Mouse (Mus musculus): ENCODE data around the gene Aldh1l1. TPM values are rescaled to one million over a fixed set of nuclear protein-coding genes. Genes with fewer than 3 reads are reported as not detected.

Gene Aldh1l1
- total RNA-seq, 2 experiments from 2014 or later = 40.1 to 43.6 TPM

DNA sequence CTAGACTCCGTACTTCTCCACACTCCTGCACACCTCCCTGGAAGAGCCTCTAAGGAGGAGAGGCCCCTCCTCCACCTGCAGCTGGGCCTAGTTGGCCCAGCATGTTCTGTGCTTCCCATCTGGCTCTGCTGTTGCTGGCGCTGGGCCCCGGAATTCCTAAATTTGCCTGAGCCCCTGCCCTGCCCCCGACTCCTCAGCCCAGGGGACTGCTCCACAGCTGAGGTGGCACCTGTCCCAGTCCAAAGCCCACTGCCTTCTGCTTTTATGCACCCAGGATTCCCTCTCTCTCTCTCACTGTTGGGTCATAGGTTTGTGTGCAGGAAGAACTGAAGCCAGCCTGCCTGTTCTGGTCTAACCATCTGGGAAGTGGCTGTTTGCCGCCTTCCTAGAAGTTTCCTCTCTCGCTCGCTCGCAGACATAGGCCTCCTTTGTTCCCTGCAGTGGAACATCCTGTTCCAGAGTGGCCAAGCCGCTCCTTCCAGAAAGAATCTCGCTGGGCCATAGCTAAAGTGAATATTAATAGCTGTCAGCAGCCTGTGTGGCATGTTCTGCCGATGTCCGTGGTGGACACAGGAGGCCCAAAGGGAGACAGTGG lies 15.2 kb upstream of the Aldh1l1 start:
- peak; percentile 48 to 84 for DNase-seq (ENCODE audit: low spot score in 2 of 2)

DNA sequence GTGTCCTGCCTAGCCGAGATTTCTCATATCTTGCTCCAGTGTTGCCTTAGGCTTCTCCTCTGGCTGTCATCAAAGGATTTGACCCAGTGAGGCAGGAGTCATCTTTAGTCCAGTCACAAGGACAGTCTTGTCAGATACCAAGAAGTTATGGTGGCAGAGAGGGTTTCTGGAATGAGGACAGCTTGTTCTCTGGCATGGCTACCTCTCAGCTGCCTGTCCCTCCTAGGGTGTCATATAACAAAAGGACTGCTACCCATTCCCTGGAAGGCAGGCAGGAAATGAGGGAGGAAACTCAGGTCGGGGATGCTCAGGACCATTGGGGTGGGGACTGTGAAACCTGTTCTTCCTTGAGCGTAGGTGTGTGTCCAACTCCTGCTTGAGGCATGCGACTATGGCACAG lies 14.1 kb upstream of the Aldh1l1 start:
- DNase-seq (ENCODE audit: low spot score in 2 of 2) = no peak

DNA sequence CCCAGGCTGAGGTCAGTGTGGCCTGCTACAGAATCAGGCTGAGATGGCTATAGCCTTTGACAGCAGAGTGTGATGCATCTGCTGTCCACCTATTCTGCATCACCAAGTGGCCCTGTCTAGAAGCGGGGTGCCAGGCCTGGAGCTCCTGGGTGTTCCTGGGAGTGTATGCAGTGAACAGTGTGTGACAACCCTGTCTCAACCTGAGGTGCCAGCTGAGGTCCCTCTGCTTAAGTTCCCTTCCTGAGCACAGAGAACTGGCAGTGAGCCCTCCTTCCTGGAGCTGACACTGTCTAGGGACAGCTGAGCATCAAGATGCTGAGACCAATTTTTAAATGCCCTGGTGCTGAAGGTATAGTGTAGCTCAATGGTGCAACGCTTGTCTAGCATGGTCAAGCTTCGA lies 13.5 kb upstream of the Aldh1l1 start:
- no peak for DNase-seq (ENCODE audit: low spot score in 2 of 2)

DNA sequence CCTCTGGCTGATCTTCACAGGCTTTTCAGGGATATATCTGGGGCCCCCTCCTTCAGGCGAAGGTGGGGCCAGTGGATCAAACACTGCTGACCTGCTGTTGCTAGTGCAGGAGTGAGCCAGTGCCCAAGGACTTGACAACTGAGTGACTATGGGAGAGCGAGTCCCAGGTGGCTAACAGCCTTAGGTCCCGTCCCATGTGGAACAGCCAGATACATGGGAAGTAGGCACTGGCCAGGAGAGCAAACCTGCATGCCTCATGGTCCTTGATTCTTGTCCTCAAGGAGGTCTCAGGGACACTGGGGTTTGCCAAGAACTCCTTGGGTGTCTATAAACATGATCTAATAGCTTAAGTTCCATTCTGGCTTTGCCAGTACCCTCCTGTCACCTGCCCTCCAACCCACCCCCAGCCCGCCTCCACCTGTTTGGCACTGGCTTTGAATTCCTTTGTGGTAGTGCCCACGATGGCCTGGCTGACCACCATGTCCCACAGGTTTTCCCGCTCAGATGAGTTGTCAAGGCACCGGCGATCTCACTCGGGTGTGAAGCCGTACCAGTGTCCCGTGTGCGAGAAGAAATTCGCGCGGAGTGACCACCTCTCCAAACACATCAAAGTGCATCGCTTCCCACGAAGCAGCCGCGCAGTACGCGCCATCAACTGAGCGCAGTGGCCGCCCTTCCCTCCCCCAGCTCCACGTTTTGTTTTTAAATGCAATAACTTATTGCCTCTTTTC lies 12.4 kb upstream of the Aldh1l1 start:
- no peak for DNase-seq (ENCODE audit: low spot score in 2 of 2)

DNA sequence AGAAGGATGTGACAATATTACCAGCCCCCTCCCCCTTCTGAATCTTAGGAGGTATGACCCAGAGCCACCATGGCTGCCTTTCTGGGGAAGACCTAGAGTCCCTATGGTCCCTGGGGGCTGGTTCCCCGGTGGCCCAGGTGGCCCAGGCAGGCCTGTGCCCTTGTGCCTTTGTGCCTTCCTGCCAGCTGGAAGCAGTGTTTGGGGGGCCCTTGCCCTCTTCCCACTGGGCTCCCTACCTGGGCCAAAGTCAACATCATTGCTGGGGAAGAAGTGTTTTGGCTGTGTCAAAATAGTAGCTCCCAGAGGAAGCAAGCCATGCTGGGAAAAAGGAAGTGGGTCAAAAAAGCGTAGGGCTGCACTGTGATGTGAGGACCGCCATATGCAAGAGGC lies 11.9 kb upstream of the Aldh1l1 start:
- DNase-seq (ENCODE audit: low spot score in 2 of 2) = no peak

DNA sequence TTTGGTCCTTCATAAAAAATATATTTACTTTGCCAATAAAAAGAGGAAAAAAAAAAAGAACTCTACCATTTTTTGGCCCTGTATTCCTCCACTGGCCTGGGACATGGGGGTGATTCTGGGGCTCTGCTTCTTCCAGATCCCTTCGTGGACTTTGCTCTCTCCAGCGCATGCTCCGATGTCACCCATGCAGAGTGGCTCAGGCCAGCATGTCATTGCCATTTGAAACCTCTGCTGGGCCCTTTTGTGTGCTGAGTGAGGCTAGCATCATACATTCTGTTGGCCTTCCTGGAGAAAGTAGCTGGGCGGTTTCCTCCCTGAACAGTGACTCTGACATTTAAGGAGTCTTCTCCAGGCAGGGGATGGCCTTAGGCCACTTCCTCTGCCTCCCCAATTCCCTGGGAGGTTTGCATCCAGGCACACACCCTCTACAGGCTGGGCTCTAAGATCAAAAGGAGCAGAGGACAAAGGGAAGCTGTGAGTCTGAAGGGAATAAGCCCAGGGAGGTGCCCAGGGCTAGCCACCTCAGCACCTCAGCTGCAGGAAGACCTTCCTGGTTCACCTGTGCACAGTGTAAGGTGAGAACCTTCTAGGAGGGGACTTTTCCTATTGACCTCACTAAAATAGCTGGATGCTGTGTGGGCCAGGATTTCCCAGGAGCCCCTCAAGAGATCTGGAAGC lies 10.9 kb upstream of the Aldh1l1 start:
- DNase-seq (ENCODE audit: low spot score in 2 of 2) = no peak

DNA sequence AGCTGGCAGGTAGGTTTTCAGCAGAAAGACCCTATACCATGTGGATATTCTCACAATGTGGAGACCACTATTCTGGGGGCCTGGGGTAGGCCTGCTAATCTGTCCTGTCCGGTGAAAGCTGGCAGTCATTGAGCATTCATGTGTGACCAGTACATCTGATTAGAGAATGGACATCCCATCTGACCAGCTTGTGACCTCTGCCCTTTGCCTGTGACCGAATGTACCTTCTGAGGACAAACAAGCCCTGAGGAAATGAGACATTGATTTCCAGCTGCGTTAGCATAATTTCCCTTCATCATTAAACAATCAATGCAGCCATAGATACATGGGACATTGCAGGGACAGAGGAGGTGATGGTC lies 10.4 kb upstream of the Aldh1l1 start:
- no peak for DNase-seq (ENCODE audit: low spot score in 2 of 2)

DNA sequence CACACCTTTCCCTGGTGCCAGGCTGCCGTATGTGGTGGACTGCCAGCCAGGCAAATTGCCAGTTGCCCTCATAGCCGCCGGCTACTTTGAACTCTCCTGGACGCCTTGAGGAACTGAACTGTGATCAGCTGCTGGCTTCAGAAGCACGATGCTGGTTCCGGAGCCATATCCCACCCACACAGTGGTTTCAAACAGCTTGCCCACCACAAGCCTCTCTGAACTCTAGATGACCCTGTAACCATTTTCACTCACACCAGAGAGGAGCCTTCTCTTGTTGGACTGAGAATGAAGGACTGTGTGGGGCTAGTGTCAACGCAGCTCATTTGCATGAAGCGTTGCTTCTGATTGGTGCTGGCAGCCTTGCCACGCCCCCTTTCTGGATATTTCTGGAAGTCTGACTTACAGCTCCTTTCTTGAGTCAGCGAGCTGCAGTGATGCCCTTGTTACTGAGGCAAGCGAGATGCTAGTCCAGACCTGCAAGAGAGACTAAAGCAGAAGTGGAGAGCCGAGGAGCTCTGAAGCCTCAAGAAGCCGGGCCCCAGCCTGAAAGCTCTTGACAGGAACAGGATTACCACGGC lies 9.2 kb upstream of the Aldh1l1 start:
- DNase-seq (ENCODE audit: low spot score in 2 of 2) = peak in 1 of 2 experiments; percentile 38

DNA sequence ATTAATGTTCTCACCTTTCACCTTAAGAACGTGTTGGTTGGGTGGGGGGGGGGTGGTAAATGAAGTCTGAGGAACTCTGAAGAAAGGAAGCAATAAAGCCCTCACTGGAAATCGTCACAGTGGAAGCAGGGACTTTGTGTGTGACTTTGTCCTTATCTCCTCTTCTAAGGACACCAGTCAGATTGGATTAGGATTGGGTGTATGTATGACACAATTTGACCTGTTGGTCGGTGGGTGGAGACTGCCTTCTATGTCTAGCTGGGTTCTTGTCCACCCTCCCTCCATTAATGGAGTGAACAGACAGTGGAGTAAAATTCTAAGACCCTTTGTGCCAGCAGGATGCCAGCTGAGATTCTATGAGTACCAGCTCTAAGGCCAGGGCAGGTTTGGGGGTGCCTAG lies 2.0 kb upstream of the Aldh1l1 start:
- DNase-seq (ENCODE audit: low spot score in 2 of 2) = no peak

DNA sequence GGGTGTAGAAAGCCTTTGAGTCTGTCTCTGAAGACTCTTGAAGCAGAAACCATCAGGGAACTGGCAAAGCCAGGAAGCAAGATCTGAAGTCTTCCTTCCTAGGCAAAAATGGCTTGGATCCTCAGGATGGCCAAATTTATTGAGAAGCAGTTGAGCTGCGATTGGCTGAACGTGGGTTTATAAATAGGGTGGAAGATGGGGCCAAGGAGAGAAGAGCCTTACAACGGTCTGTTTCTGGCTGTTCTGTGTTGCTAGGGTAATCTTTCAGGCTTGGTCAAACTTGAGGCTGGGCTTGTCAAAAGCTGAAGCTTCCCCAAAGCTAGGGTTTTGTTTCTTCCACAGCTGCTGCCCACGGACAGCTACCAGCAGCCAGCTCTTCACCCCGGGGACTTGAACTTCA lies 1.4 kb upstream of the Aldh1l1 start:
- no peak for DNase-seq (ENCODE audit: low spot score in 2 of 2)

DNA sequence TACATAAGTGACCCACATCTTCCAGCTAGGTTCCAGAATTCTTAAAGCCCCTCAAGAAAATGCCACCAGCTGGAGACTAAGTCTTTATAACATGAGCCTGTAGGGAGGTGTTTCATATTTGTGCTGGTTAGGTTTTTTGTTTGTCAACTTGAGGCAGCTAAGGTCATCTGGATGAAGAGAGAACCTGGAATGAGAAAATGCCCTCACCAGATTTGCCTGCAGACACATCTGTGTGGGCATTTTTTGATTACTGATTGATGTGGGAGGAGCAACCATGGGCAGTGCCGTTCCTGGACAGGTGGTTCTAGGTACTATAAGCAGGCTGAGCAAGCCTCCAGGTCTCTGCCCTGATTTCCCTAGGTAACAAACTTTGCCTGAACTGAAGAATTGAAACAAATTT lies 1.3 kb downstream of the Aldh1l1 start:
- DNase-seq (ENCODE audit: low spot score in 2 of 2) = no peak

DNA sequence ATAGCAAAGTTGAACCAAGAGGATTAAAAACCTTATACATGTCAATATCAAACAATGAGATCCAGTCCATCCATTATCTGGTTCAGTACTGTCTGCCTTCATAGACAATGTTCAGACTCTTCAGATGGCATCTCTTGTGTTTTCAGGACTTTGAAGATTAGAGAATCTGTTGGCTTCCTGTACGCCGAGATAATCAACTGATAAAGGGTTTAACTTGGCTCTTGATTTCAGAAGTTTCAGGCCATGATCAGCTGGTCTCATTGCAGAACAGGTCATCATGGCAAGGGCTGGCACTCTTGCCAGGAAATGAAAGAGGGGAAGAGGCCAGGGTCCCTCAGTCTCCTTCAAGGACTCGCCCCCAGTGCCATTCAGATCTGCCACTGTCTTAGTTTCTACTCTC lies 3.3 kb downstream of the Aldh1l1 start:
- no peak for DNase-seq (ENCODE audit: low spot score in 2 of 2)

DNA sequence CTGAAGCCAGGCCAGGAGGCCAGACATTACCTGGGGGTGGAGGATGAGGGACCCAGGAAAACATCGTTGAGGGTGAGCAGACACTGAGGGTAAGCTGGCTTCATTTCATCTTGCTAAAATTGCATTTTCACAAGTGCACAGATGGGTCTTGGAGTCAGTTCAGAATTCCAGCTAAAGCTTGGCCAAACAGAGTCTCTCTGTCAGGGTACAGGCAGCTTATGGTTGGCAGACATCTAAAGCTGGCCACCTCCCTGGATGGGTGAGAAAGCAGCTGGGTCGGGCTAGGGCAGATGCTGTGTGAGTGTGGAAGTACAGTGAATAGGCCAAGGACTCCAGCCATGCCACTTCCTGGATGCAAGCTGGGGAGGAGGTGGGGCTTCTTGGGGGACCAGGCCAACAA lies 4.7 kb downstream of the Aldh1l1 start:
- peak in 1 of 2 experiments; percentile 58 for DNase-seq (ENCODE audit: low spot score in 2 of 2)

DNA sequence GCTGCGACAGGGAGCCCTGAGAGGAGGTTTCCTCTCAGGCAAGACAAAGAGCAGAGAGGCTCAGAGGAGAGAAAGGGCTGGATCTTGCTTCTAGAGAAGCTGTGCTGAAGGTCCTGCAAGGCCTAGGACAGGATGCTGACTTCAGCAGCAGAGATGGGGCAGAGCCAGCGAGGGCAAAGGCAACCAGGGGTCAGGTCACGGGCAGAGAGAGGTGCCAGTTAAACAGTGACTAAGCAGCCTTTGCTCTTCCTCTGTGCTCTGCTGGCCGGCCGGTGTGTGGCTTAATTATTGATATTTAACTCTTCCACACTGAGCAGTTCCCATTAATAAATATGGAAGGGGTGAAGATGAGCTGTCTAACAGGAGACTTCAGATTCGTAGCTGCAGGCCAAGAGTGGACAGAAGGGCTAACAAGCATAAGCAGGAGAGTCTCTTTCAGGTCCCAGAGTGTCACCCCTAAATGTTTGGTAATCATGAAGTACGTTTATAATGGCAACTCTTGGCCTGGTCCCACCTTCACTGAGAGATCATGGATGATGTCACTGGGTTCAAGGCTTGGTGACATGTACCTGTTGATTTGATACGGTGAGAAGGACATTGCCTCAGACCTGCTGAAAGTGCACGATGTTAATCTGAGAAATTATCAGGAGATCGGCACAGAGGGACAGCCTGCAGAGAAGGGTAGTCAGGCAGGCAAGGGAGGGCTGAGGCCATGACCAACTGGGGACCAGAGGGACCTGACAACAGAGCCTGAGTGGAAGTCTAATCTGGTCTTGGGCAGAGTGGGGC lies 5.9 kb downstream of the Aldh1l1 start:
- DNase-seq (ENCODE audit: low spot score in 2 of 2) = no peak

DNA sequence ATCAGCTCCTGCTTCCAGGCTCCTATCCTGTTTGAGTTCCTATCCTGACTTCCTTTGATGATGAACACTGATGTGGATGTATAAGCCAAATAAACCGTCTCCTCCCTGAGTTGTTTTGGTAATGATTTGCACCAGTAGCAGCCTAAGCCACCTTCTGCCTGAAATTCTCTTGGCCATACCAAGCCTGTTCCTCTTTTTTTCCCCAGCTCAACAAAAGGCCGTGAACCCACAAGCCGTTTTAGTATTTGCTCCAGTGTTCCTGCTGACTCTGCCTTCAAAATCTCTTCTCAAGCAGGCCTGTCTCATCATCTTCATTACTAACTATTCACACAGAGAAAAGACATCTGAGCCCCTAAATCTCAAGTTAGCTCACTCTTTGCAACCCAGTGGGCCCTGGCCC lies 7.9 kb downstream of the Aldh1l1 start:
- no peak for DNase-seq (ENCODE audit: low spot score in 2 of 2)

DNA sequence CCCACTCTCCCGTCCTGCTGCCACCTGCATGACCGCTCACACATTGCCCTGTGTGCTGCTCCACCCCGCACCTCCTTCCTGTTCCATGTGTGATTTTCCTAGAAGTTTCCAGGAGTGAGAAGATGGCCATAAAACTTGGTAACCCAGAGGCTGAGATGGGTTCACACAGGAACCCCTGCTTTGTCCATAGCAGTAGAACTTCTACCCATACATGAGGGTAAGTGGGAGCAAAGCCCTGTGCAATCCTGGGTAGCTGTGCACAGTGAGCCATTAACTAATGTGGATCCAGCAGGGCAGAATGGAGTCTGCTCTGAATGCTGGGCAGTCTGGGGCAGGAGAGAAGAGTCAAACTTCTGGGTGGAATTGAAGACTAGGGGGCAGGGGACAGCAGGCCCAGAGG lies 8.3 kb downstream of the Aldh1l1 start:
- DNase-seq (ENCODE audit: low spot score in 2 of 2) = no peak

DNA sequence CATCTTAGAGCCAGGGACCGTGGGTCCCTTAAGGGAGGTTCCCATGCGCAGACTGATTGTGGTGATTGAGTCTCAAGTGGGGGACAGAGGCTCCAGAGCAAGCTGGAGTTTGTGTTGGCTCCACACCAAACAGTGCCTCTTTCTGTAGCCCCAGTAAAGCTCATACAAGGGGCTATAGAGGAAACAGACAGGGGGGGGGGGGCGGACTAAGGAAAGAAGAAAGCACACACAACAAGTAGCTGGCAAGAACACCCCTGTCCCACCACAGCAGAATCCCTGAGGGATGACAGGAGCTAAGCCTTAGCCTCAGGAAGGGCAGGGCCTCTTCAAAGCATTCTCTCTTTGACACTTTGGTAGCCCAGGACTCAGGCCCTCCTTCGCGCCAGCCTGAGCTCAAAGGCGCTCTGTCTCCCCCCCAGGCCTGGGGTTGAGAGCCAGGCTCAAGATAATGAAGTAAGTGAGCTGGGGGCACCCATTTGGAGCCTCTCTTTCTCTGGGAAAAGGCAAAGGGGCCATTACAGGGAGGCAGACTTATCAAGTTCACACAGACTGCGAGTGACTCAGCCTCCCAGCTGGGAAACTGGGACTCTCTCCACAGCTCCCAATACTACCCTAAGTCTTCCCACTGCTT lies 9.2 kb downstream of the Aldh1l1 start:
- DNase-seq (ENCODE audit: low spot score in 2 of 2) = no peak

DNA sequence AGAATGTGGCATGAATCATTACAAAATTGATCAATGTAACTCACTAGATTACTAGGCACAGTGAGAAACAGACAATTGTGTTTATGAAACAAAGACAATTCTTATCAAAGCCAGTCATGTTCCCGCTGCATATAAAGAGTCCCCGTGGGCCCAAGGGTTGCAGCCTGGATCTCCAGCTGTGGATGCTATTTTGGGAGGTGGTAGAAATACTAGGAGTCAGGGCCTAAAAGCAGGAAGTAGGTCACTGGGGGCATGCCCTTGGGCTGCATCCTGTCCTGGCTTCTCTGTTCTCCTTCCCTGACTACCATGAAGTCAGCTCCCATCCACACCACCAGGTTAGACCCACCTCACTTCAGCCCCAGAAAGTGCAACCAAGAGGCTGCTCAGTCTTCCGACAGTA lies 10.0 kb downstream of the Aldh1l1 start:
- no peak for DNase-seq (ENCODE audit: low spot score in 2 of 2)

DNA sequence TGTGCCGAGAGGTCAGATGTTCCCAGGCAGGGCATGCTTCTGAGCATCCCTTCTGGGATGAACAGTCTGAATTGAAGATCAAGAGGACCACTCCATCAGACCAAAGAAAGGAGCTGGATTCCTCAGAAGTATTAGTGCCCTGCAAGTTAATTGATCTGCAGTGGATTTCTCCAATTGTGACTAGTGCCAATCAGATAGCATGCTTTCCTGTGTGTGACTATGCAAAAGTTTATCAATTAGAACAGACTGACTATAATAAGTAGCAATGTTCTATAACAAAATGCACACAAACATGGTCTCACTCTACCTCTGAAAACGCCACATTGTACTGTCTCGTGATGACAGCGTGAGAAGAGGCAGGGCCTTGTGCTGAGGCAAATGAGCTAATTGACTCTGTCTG lies 13.3 kb downstream of the Aldh1l1 start:
- no peak for DNase-seq (ENCODE audit: low spot score in 2 of 2)

DNA sequence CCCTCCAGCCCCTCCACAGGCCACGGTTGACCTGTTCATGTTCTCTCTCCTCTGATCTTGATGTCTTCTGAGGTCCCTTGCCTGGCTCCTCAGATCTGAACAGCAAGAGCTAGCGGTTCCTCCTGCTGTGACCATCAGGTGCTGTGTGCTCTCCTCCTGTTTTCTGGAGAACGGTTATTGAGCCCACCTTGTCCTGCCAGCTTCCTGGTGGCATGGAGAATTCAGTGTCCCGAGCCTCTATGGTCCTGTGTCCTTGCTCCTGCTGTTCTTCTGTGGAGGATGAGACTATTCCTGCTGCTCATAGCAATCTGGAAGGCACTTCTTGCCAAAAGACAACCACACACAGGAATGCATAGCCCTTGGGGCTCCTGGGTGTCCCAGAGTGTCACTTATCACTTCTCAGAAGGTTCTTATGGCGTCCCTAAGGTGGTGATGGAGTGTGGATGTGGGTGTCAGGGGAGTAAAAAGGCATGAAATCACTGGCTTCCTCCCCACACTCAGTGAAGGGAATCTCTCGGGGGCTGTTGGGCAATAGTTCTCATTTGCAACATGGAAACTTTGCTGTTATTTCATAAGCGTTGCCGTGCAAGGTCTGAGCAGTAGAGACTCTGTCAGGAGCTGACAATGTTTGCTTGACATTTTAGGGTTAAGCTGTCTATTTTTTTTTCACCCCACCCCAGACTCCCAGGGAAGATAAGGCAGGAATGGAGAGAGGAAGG lies 15.2 kb downstream of the Aldh1l1 start:
- no peak for DNase-seq (ENCODE audit: low spot score in 2 of 2)

DNA sequence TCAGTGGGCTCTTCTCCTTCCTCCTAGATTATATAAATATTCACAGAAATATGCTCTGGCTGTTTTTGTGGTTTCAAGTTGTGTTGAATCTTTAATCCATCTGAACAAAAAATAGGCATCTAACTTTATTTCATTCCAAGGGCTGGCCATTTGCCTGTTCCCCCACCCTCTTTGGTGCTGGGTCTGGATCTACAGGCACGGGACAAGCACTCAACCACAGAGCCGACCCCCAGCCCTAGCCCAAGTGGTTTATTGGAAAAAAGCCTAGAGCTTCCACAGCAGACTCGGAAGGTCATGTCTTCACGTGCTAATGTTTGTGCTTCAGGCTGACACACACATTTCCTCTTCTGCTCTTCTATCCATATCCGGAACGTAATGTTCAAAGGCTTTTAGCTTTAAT lies 19.7 kb downstream of the Aldh1l1 start:
- DNase-seq (ENCODE audit: low spot score in 2 of 2) = no peak

Data from layer of hippocampus, adult 18-20 months (tissue).